Mouse (Mus musculus): ENCODE results near the gene Tbce. TPM values are rescaled to one million over a fixed set of nuclear protein-coding genes. Genes with fewer than 3 reads are reported as not detected.

The Tbce gene
- polyA plus RNA-seq, 1 experiment: 15.3 TPM

DNA sequence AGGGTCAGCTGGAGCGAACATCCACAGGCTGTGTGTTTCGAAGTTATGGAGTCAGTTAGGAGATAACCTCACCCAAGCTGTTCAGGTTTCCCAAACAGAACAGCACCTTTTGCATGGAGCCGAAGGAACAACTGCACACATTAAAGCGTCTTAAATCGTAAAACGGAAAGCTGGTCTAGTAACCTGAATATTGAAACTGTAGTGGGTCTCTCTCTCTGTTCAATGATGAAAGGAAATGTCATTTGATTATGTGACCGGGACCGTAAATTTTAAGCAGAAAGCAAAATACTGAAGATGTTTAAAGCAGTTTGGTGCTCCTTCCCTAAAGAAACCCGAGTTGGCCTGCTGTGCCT, 25.6 kb upstream of the Tbce start:
- no peaks in the 10 kb centered on the region for H3K36me3 ChIP-seq (ENCODE audit: control insufficient read depth, insufficient read depth, low read length)
- H3K27ac ChIP-seq (ENCODE audit: insufficient read depth, low read depth, low read length): no peak overlapping the region
- peaks cover 20% of the 10 kb centered on the region for H3K4me1 ChIP-seq (ENCODE audit: control insufficient read depth, insufficient read depth, low read length)
- DNase-seq: no peak
- peak overlapping the region; percentile 62 for H3K4me3 ChIP-seq (ENCODE audit: insufficient read depth, low read depth, low read length)
- H3K27me3 ChIP-seq (replicated peaks; ENCODE audit: control insufficient read depth, insufficient read depth, low read length): no peaks in the 10 kb centered on the region
- TF ChIP-seq POLR2A (IDR thresholded peaks at IDR 0.05; ENCODE audit: low read depth, low read length) (no peak), CTCF (conservative IDR thresholded peaks at IDR 0.05; ENCODE audit: insufficient read depth, insufficient read length, low read depth, low read length) (no peak)
- 3% methylated on average over 9 of the region's 9 CpGs for WGBS

DNA sequence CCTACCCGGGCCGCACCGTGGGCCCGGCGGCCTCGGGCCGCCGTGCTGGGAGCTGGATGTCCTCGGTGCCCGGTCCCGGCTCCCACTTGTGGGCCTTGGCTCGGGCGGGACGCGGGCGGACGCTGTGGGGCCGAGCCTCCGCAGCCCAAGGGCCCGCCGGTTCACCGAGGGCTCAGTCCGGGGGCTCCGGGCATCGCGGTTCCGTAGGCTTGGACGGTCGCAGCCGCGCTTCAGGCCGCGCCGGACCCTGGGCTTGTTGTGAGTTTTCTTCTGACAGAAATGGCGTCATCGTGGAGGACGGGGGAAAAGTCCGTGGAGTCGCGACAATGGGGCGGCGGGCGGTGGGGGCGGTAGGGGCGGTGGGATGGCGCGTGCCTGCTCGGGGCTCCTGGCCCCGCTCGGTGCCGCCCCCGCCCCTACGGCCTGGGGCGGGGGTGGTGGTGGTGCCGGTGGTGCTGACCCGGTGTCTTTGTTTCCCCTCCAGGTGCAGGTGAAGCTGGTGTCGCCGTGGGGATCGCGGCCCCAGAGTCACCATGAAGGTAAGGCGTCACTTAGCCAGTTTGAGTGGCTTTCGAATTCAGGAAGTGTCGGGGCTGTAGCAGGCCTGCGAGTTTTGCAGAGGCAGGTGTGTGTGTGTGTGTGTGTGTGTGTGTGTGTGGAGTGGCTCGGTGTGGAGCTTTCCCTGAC, 25.0 kb upstream of the Tbce start:
- under 1% methylated on average over 61 of the region's 65 CpGs for WGBS
- peak; percentile 60 for DNase-seq

DNA sequence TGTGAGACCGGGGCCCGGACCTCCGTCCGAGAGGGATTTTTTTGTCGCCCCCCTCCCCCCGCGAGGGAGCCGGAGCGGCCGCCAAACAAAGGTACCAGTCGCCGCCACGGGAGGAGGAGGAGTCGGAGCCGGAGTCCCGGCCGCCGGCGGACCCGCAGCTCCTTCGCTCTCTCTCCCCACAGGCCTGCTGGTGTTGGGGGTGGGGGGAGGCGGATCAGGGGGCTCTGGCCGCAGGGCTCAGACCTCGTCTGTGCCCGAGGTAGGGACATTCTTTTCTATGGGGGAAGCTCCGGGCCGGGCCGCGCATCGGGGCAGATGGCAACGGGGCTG, 24.5 kb upstream of the Tbce start:
- Histone ChIP-seq H3K4me1 (ENCODE audit: control insufficient read depth, insufficient read depth, low read length) (peaks cover 15% of the 10 kb centered on the region), H3K27ac (ENCODE audit: insufficient read depth, low read depth, low read length) (peak overlapping the region; percentile 78), H3K4me3 (ENCODE audit: insufficient read depth, low read depth, low read length) (peak overlapping the region; percentile 62), H3K36me3 (ENCODE audit: control insufficient read depth, insufficient read depth, low read length) (no peaks in the 10 kb centered on the region), H3K27me3 (replicated peaks; ENCODE audit: control insufficient read depth, insufficient read depth, low read length) (no peaks in the 10 kb centered on the region)
- TF ChIP-seq CTCF (conservative IDR thresholded peaks at IDR 0.05; ENCODE audit: insufficient read depth, insufficient read length, low read depth, low read length) (no peak), POLR2A (IDR thresholded peaks at IDR 0.05; ENCODE audit: low read depth, low read length) (no peak)
- DNase-seq: no peak
- under 1% methylated on average over 31 of the region's 31 CpGs for WGBS

More for the DNA sequence above, 25.0 kb upstream of the Tbce start:
- H3K4me3 ChIP-seq (ENCODE audit: insufficient read depth, low read depth, low read length): peak overlapping the region; percentile 62
- peak overlapping the region; percentile 78 for H3K27ac ChIP-seq (ENCODE audit: insufficient read depth, low read depth, low read length)
- peaks cover 17% of the 10 kb centered on the region for H3K4me1 ChIP-seq (ENCODE audit: control insufficient read depth, insufficient read depth, low read length)
- TF ChIP-seq POLR2A (IDR thresholded peaks at IDR 0.05; ENCODE audit: low read depth, low read length) (no peak), CTCF (conservative IDR thresholded peaks at IDR 0.05; ENCODE audit: insufficient read depth, insufficient read length, low read depth, low read length) (no peak)
- H3K27me3 ChIP-seq (replicated peaks; ENCODE audit: control insufficient read depth, insufficient read depth, low read length): no peaks in the 10 kb centered on the region
- H3K36me3 ChIP-seq (ENCODE audit: control insufficient read depth, insufficient read depth, low read length): no peaks in the 10 kb centered on the region

DNA sequence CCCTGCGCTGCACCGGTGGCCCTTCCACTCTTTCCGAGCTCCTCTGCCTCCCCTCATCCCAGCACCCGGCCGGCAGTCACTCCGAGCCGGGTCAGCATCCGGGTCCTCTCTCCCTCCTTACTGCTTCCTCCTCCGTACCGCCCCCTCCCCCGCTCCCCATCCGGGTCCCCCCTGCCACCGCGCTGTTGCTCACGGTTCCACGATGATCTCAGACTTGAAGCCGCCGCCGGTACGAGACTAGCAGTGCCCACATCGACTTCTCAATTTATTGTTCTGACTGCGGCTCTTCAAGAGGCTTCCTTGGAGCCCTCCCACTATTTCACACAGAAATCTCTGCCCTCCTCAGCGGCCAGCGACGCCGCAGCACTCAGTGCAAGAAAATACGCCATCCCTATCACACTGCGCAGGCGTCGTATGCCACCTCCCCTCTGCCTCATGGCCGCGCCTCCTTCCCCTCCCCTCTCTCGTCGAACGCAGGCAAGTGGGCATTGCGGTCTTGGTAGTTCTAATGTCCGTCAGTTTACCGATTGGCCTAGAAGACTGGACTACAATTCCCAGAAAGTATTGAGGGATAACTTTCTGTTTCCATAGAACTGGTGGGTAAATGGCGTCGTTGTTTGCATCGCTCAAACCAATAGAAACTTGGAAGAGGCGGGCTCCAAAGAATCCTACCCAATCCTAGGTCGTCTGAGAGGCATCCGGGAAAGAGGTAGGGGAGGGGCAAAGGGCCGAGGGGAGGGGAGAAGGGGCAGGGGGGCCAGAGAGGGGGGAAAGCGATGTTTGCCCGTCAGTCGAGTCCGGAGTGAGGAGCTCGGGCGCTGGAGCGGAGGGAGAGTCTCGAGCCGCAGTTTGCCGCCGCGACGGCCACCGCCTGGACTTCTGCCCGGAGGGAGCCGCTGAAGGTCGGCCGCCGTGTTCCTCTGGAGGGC, 23.8 kb upstream of the Tbce start, which contains the start of the genes Arid4b and Ggps1:
Arid4b (plus strand) TSS at position 220 of the 929 bp plus-strand sequence.
Ggps1 (minus strand) TSS at position 476 of the 929 bp plus-strand sequence.
- under 1% methylated on average over 64 of the region's 64 CpGs for WGBS
- Histone ChIP-seq H3K4me3 (ENCODE audit: insufficient read depth, low read depth, low read length) (peak within 1 kb of the TSS; percentile 70), H3K36me3 (ENCODE audit: control insufficient read depth, insufficient read depth, low read length) (no peaks in the 10 kb centered on the region), H3K4me1 (ENCODE audit: control insufficient read depth, insufficient read depth, low read length) (peaks cover 8% of the 10 kb centered on the region), H3K27me3 (replicated peaks; ENCODE audit: control insufficient read depth, insufficient read depth, low read length) (no peaks in the 10 kb centered on the region), H3K27ac (ENCODE audit: insufficient read depth, low read depth, low read length) (peak within 1 kb of the TSS; percentile 94)
- TF ChIP-seq POLR2A (IDR thresholded peaks at IDR 0.05; ENCODE audit: low read depth, low read length): peak; percentile 80
- no peak for TF ChIP-seq CTCF (conservative IDR thresholded peaks at IDR 0.05; ENCODE audit: insufficient read depth, insufficient read length, low read depth, low read length)
- DNase-seq: peak; percentile 99

DNA sequence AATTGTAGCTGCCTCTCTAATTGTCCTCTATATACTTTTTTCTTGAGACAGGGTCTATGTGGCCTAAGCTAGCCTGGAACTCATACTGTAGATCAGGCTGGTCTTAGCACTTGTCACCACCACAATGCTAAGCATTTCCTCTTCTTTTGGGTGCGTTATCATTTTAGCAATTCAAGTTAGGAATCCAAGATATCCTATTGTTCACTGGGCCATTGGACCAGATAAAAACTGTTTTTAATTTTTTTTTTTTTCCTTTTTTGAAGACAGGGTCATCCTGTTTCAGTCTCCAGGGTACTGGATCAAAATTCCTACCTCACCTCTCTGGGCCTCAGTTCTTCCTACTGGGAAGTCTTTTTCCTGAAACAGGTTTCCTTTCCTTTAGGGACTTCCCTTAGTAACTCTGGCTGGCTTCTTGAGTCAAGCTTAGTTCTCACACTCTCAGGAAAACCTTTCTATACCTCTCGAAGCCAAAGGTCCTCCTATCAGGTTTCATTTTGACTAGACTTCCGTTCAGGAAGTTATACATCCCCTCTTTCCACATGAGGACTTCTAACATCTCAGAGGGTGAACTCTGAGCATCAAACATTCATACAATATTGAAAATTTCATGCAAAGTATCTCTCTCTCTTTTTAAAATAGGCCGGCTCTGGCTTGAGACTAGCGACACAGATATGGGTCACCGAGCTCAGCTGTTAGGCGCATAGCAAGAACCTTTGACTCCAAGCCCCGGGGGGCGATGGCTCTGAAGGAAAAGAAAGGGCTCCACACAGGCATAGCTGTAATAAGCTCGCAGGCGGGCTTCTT, 23.0 kb upstream of the Tbce start:
- peak; percentile 7 for DNase-seq
- TF ChIP-seq CTCF (conservative IDR thresholded peaks at IDR 0.05; ENCODE audit: insufficient read depth, insufficient read length, low read depth, low read length): no peak
- no peak for TF ChIP-seq POLR2A (IDR thresholded peaks at IDR 0.05; ENCODE audit: low read depth, low read length)
- Histone ChIP-seq H3K36me3 (ENCODE audit: control insufficient read depth, insufficient read depth, low read length) (no peaks in the 10 kb centered on the region), H3K4me1 (ENCODE audit: control insufficient read depth, insufficient read depth, low read length) (peaks cover 4% of the 10 kb centered on the region), H3K27me3 (replicated peaks; ENCODE audit: control insufficient read depth, insufficient read depth, low read length) (no peaks in the 10 kb centered on the region), H3K4me3 (ENCODE audit: insufficient read depth, low read depth, low read length) (peak overlapping the region; percentile 70), H3K27ac (ENCODE audit: insufficient read depth, low read depth, low read length) (peak overlapping the region; percentile 37; the same call in 1 of the 2 replicates)
- 4% methylated on average over 11 of the region's 11 CpGs for WGBS

DNA sequence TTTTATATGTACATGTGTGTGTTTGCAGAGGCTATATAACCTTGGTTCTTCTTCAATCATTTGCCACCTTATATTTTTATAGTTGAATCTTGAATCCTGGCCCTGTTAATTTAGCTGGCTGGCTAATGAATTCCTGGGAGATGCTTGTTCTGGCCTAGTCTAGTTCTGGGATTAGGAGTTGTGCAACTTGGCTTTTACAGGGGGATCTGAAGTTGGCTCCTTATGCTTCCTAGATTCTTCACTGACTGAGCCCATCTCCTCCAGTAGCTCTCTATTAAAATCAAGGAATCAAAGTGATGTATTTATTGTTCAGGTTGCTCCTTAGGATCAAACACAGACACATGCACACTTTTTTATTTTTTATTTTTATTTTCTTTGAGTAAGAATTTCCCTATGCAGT, 20.1 kb upstream of the Tbce start:
- DNase-seq: no peak
- Histone ChIP-seq H3K4me3 (ENCODE audit: insufficient read depth, low read depth, low read length) (no peak overlapping the region), H3K27me3 (replicated peaks; ENCODE audit: control insufficient read depth, insufficient read depth, low read length) (no peaks in the 10 kb centered on the region), H3K4me1 (ENCODE audit: control insufficient read depth, insufficient read depth, low read length) (peaks cover 3% of the 10 kb centered on the region), H3K27ac (ENCODE audit: insufficient read depth, low read depth, low read length) (no peak overlapping the region), H3K36me3 (ENCODE audit: control insufficient read depth, insufficient read depth, low read length) (no peaks in the 10 kb centered on the region; the same call in 1 of the 2 replicates)
- no peak for TF ChIP-seq POLR2A (IDR thresholded peaks at IDR 0.05; ENCODE audit: low read depth, low read length)
- TF ChIP-seq CTCF (conservative IDR thresholded peaks at IDR 0.05; ENCODE audit: insufficient read depth, insufficient read length, low read depth, low read length): no peak

Measured in kidney, adult 2 months (tissue).